Mouse (Mus musculus) midbrain, embryonic 14.5 days (tissue): ENCODE measurements around the gene Rtn4rl2. TPM values are rescaled to one million over a fixed set of nuclear protein-coding genes. Genes with fewer than 3 reads are reported as not detected.

Experiments used
- ATAC-seq: fragments of 200-750 bp; cut with Nextera tagmentation; 2 replicates; pipeline ENCODE4 v1.8.0; 2017; ENCODE audit warnings: moderate number of reproducible peaks, moderate library complexity; ENCODE audit not compliant: low FRiP score, low TSS enrichment
- DNase-seq: peaks from one replicate; pipeline ENCODE4 v3.0.0-alpha.2; 2015
- H3K27ac ChIP-seq: fragments of 300-500 bp; sonication (generic); replicated peaks from 2 replicates; pipeline ENCODE4 v1.5.1; 2014; ENCODE audit warnings: mild to moderate bottlenecking, low read depth, low read length, moderate library complexity
- H3K27me3 ChIP-seq: fragments of 300-500 bp; sonication (generic); 2 replicates; pipeline ENCODE4 v1.6.1; 2014; ENCODE audit warnings: low read length, control low read depth, mixed read lengths; ENCODE audit not compliant: control insufficient read depth, insufficient read depth
- H3K36me3 ChIP-seq: fragments of 300-500 bp; sonication (generic); 2 replicates; pipeline ENCODE4 v1.6.1; 2014; ENCODE audit warnings: low read length, control low read depth; ENCODE audit not compliant: control insufficient read depth, insufficient read depth
- H3K4me1 ChIP-seq: fragments of 300-500 bp; sonication (generic); 2 replicates; pipeline ENCODE4 v1.6.1; 2014; ENCODE audit warnings: mild to moderate bottlenecking, antibody characterized with exemption, low read length, control low read depth; ENCODE audit not compliant: control insufficient read depth, insufficient read depth
- H3K4me2 ChIP-seq: fragments of 300-500 bp; sonication (generic); 2 replicates; pipeline ENCODE4 v1.6.1; 2014; ENCODE audit warnings: mild to moderate bottlenecking, low read length, moderate library complexity
- H3K4me3 ChIP-seq: fragments of 300-500 bp; sonication (generic); replicated peaks from 2 replicates; pipeline ENCODE4 v1.5.1; 2014; ENCODE audit warnings: low read depth, low read length
- H3K9ac ChIP-seq: fragments of 300-500 bp; sonication (generic); replicated peaks from 2 replicates; pipeline ENCODE4 v1.6.1; 2014; ENCODE audit warnings: mild to moderate bottlenecking, low read length, moderate library complexity
- H3K9me3 ChIP-seq: fragments of 300-500 bp; sonication (generic); 2 replicates; pipeline ENCODE4 v1.6.1; 2016; ENCODE audit warnings: low read length, control low read depth, mixed read lengths; ENCODE audit not compliant: control insufficient read depth
- WGBS: fragments of 180-500 bp; shearing (Covaris S2); extraction: QIAGEN DNeasy Blood & Tissue Kit; methylation state at CpG from one replicate; pipeline ENCODE4 v1.1.7; 2014; 5-methylcytosine and 5-hydroxymethylcytosine counted together
- polyA plus RNA-seq: library from polyadenylated mRNA; unstranded; fragments of >200 nt; fragmentation: Nextera tagmentation; extraction: Ambion mirVana; gene quantifications from 2 replicates; pipeline ENCODE4 v1.2.1, GENCODE M21; 2014

The Rtn4rl2 gene
- polyA plus RNA-seq, 1 experiment from 2014 or later, result 4.5 TPM

- H3K27me3 ChIP-seq, result peaks cover 45% of the 10 kb centered on the region
- 0 out of 2 replicates have a peak overlapping the region, but pooled peaks have one; percentile 14 for H3K27ac ChIP-seq
- WGBS, result 2% methylated on average over 28 of the region's 28 CpGs
- H3K4me1 ChIP-seq, result peaks cover 13% of the 10 kb centered on the region; the same call in 1 of the 2 replicates
- H3K4me2 ChIP-seq, result peak overlapping the region; percentile 96
- no peak for ATAC-seq
- no peaks in the 10 kb centered on the region for H3K36me3 ChIP-seq
- peak; percentile 82 for DNase-seq
- peak overlapping the region; percentile 24 for H3K4me3 ChIP-seq
- no peaks in the 10 kb centered on the region for H3K9me3 ChIP-seq
- H3K9ac ChIP-seq, result 0 out of 2 replicates have a peak overlapping the region, but pooled peaks have one; percentile 13
These were observed 2.3 kb upstream of the Rtn4rl2 start for GRCm38 (mm10) chr2:84888657-84889315.

DNA sequence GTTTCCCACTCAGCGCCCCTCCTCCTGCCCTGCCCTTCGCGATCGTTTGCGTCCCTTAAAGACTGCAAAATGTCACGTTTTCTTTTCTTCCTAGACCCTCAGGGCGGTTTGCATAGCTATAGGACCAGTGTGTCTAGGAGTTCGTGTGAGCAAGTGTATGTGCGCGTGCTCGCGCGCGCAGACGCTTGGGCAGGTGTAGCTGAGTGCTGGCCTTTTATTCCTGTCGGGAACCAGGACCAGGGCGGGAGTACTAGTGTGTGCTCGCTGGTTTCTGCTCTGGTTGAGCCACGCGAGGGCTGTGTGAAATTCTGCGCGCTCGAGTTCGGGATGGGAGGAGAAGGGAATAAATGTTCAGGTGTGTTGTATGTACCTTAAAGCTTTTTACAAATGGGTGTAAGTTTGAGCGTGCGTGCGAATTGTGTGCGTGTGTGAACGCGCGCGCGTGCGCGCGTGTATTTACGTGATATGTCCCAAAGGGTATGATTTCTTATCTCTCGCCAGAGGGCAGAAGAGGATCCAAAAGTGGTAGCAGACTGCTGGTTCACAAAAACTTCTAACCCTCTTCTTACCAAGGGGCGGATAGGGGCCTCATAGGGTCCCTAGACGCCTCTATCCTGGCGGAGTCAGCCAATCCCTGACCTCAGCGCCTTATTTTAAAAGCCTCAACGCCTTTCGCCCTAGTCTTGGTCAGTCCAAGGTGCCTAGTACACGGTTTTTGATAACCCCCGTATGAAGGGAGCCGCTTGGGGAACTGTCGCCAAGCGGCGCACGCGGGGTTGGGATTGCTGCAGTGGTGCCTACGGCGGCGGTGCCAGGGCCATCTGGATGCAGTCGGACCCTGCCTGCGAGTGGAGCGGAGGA, 1.1 kb upstream of the Rtn4rl2 start:
- Histone ChIP-seq H3K9me3 (no peaks in the 10 kb centered on the region), H3K27me3 (peaks cover 54% of the 10 kb centered on the region), H3K4me1 (peaks cover 25% of the 10 kb centered on the region), H3K9ac (peak overlapping the region; percentile 52; the same call in 1 of the 2 replicates), H3K27ac (no peak overlapping the region), H3K4me3 (peak overlapping the region; percentile 60), H3K4me2 (peak overlapping the region; percentile 96), H3K36me3 (no peaks in the 10 kb centered on the region)
- DNase-seq, result peak; percentile 80
- WGBS, result under 1% methylated on average over 58 of the region's 58 CpGs
- peak; percentile 9; the same call in 1 of the 2 replicates for ATAC-seq

GRCm38 (mm10) chr2:84886821-84887281, 341 bp upstream of the Rtn4rl2 start:
- 0% methylated on average over 39 of the region's 39 CpGs for WGBS
- H3K9ac ChIP-seq, result peak overlapping the region; percentile 52
- H3K4me1 ChIP-seq, result peaks cover 26% of the 10 kb centered on the region
- DNase-seq (peak; percentile 88), ATAC-seq (peak; percentile 57)
- no peaks in the 10 kb centered on the region for H3K36me3 ChIP-seq
- H3K9me3 ChIP-seq, result no peaks in the 10 kb centered on the region
- H3K4me2 ChIP-seq, result peak overlapping the region; percentile 96
- H3K27me3 ChIP-seq, result peaks cover 54% of the 10 kb centered on the region
- H3K27ac ChIP-seq, result peak overlapping the region; percentile 60; the same call in 1 of the 2 replicates
- peak overlapping the region; percentile 60 for H3K4me3 ChIP-seq

- peak; percentile 40 for DNase-seq
- H3K9ac ChIP-seq, result peak overlapping the region; percentile 39; the same call in 1 of the 2 replicates
- H3K4me1 ChIP-seq, result peaks cover 26% of the 10 kb centered on the region
- H3K27me3 ChIP-seq, result peaks cover 58% of the 10 kb centered on the region
- 0 out of 2 replicates have a peak overlapping the region, but pooled peaks have one; percentile 60 for H3K27ac ChIP-seq
- 10% methylated on average over 22 of the region's 23 CpGs for WGBS
- H3K4me3 ChIP-seq, result peak overlapping the region; percentile 60
- ATAC-seq, result no peak
- H3K36me3 ChIP-seq, result no peaks in the 10 kb centered on the region
- peak overlapping the region; percentile 96 for H3K4me2 ChIP-seq
- H3K9me3 ChIP-seq, result no peaks in the 10 kb centered on the region
These were observed 1.1 kb downstream of the Rtn4rl2 start for GRCm38 (mm10) chr2:84885084-84886055.

DNA sequence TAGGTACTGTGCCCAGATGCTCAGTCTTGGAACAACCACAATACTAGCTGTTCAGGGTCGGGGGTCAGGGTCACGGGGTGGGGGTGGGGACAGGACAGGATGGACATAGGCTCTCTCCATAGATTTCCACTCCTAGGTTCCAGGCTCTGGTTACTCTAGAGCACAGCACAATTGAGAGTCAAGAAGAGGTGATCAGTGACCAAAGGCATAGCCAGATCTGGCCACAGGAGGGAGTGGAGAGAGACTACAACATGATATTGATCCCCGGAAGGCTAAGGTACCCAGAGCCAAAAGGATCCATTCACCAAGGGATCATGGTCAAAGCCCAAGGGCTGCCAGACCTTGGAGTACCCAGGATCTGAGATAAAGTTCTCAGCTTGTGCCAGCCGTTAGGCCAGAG, 1.9 kb downstream of the Rtn4rl2 start:
- Histone ChIP-seq H3K4me1 (peaks cover 26% of the 10 kb centered on the region), H3K27me3 (peaks cover 56% of the 10 kb centered on the region), H3K36me3 (no peaks in the 10 kb centered on the region), H3K9ac (no peak overlapping the region), H3K27ac (no peak overlapping the region), H3K4me3 (peak overlapping the region; percentile 60), H3K9me3 (no peaks in the 10 kb centered on the region), H3K4me2 (peak overlapping the region; percentile 96)
- ATAC-seq (no peak), DNase-seq (no peak)
- 43% methylated on average over 4 of the region's 4 CpGs for WGBS

DNA sequence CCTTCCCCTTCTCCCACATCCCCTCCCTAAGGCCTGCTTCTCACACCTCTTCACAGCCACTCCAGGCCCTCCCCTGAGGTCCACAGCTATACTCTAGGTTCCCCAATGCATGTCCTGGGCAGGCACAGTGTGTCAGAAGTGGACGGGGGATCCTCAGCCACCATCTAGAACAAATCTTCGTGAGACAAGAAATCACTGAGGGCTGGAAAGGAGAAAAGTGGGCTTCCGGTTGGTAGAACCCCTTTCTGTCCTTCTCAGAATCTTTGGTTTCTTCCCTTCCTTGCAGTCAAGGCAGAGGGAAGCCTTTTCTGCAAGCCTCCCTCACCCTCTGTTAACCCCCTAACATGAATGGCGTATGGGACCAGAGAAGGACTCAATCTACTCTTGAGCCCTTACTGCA, 2.6 kb downstream of the Rtn4rl2 start:
- Histone ChIP-seq H3K4me2 (peak overlapping the region; percentile 45), H3K27ac (0 out of 2 replicates have a peak overlapping the region, but pooled peaks have one; percentile 37), H3K27me3 (peaks cover 50% of the 10 kb centered on the region), H3K4me3 (no peak overlapping the region), H3K36me3 (no peaks in the 10 kb centered on the region), H3K9ac (no peak overlapping the region), H3K9me3 (no peaks in the 10 kb centered on the region), H3K4me1 (peaks cover 22% of the 10 kb centered on the region)
- ATAC-seq (no peak), DNase-seq (no peak)
- 58% methylated on average over 4 of the region's 4 CpGs for WGBS

GRCm38 (mm10) chr2:84883530-84883929, 3.0 kb downstream of the Rtn4rl2 start:
- Histone ChIP-seq H3K9me3 (no peaks in the 10 kb centered on the region), H3K4me2 (peak overlapping the region; percentile 45), H3K27me3 (peaks cover 46% of the 10 kb centered on the region), H3K9ac (no peak overlapping the region), H3K36me3 (no peaks in the 10 kb centered on the region), H3K27ac (no peak overlapping the region), H3K4me3 (peak overlapping the region; percentile 18; the same call in 1 of the 2 replicates), H3K4me1 (peaks cover 20% of the 10 kb centered on the region)
- ATAC-seq (no peak), DNase-seq (peak; percentile 73)
- 0% methylated on average over 11 of the region's 11 CpGs for WGBS

DNA sequence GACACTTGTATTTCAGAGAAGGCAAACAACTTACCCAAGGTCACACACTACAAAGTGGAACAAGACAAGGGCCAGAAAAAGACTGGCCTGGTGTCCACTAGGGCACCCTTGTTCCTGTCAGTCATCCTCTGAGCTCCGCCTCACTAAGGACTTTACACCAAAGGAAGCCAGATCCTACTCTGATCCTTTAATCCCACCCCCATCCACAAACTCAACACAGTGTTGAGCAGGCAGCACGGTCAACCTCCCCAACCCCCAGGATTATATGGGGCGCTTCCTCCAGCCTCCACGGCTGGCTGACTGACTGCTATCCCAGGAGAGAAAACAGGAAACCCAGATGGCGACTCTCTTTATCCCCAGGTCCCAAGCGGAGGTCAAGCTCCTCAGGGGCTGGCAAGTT, 3.4 kb downstream of the Rtn4rl2 start:
- DNase-seq, result peak; percentile 32
- Histone ChIP-seq H3K4me1 (peaks cover 19% of the 10 kb centered on the region), H3K27me3 (peaks cover 44% of the 10 kb centered on the region), H3K4me2 (peak overlapping the region; percentile 45), H3K9me3 (no peaks in the 10 kb centered on the region), H3K36me3 (no peaks in the 10 kb centered on the region), H3K27ac (no peak overlapping the region), H3K4me3 (peak overlapping the region; percentile 18; the same call in 1 of the 2 replicates), H3K9ac (no peak overlapping the region)
- 3% methylated on average over 6 of the region's 6 CpGs for WGBS
- ATAC-seq, result no peak
